Mouse (Mus musculus) midbrain, embryonic 14.5 days (tissue): ENCODE measurements around the gene Slc16a5. TPM values are rescaled to one million over a fixed set of nuclear protein-coding genes. Genes with fewer than 3 reads are reported as not detected.

Source experiments
- ATAC-seq: fragments of 200-750 bp; cut with Nextera tagmentation; 2 replicates; pipeline ENCODE4 v1.8.0; 2017; ENCODE audit warnings: moderate number of reproducible peaks, moderate library complexity; ENCODE audit not compliant: low FRiP score, low TSS enrichment
- DNase-seq: peaks from one replicate; pipeline ENCODE4 v3.0.0-alpha.2; 2015
- H3K27ac ChIP-seq: fragments of 300-500 bp; sonication (generic); replicated peaks from 2 replicates; pipeline ENCODE4 v1.5.1; 2014; ENCODE audit warnings: mild to moderate bottlenecking, low read depth, low read length, moderate library complexity
- H3K27me3 ChIP-seq: fragments of 300-500 bp; sonication (generic); 2 replicates; pipeline ENCODE4 v1.6.1; 2014; ENCODE audit warnings: low read length, control low read depth, mixed read lengths; ENCODE audit not compliant: control insufficient read depth, insufficient read depth
- H3K36me3 ChIP-seq: fragments of 300-500 bp; sonication (generic); 2 replicates; pipeline ENCODE4 v1.6.1; 2014; ENCODE audit warnings: low read length, control low read depth; ENCODE audit not compliant: control insufficient read depth, insufficient read depth
- H3K4me1 ChIP-seq: fragments of 300-500 bp; sonication (generic); 2 replicates; pipeline ENCODE4 v1.6.1; 2014; ENCODE audit warnings: mild to moderate bottlenecking, antibody characterized with exemption, low read length, control low read depth; ENCODE audit not compliant: control insufficient read depth, insufficient read depth
- H3K4me2 ChIP-seq: fragments of 300-500 bp; sonication (generic); 2 replicates; pipeline ENCODE4 v1.6.1; 2014; ENCODE audit warnings: mild to moderate bottlenecking, low read length, moderate library complexity
- H3K4me3 ChIP-seq: fragments of 300-500 bp; sonication (generic); replicated peaks from 2 replicates; pipeline ENCODE4 v1.5.1; 2014; ENCODE audit warnings: low read depth, low read length
- H3K9ac ChIP-seq: fragments of 300-500 bp; sonication (generic); replicated peaks from 2 replicates; pipeline ENCODE4 v1.6.1; 2014; ENCODE audit warnings: mild to moderate bottlenecking, low read length, moderate library complexity
- H3K9me3 ChIP-seq: fragments of 300-500 bp; sonication (generic); 2 replicates; pipeline ENCODE4 v1.6.1; 2016; ENCODE audit warnings: low read length, control low read depth, mixed read lengths; ENCODE audit not compliant: control insufficient read depth
- WGBS: fragments of 180-500 bp; shearing (Covaris S2); extraction: QIAGEN DNeasy Blood & Tissue Kit; methylation state at CpG from one replicate; pipeline ENCODE4 v1.1.7; 2014; 5-methylcytosine and 5-hydroxymethylcytosine counted together
- polyA plus RNA-seq: library from polyadenylated mRNA; unstranded; fragments of >200 nt; fragmentation: Nextera tagmentation; extraction: Ambion mirVana; gene quantifications from 2 replicates; pipeline ENCODE4 v1.2.1, GENCODE M21; 2014

Slc16a5 gene
- polyA plus RNA-seq, 1 experiment from 2014 or later = not detected

- WGBS = 6% methylated on average over 8 of the region's 8 CpGs
- peak; percentile 51 for DNase-seq
- no peaks in the 10 kb centered on the region for H3K9me3 ChIP-seq
- no peaks in the 10 kb centered on the region for H3K27me3 ChIP-seq
- no peak for ATAC-seq
- peak overlapping the region; percentile 93 for H3K9ac ChIP-seq
- H3K4me1 ChIP-seq = peaks cover 34% of the 10 kb centered on the region
- peak overlapping the region; percentile 79 for H3K4me2 ChIP-seq
- peak overlapping the region; percentile 72 for H3K4me3 ChIP-seq
- 0 out of 2 replicates have a peak, but pooled peaks cover 3% of the 10 kb centered on the region for H3K36me3 ChIP-seq
- H3K27ac ChIP-seq = peak overlapping the region; percentile 78
Measured at GRCm38 (mm10) chr11:115512407-115513183, 50.3 kb downstream of the Slc16a5 start.

GRCm38 (mm10) chr11:115513271-115514237, 51.3 kb downstream of the Slc16a5 start:
- Histone ChIP-seq H3K9me3 (no peaks in the 10 kb centered on the region), H3K4me3 (peak overlapping the region; percentile 72), H3K4me1 (peaks cover 25% of the 10 kb centered on the region), H3K27ac (peak overlapping the region; percentile 78), H3K36me3 (0 out of 2 replicates have a peak, but pooled peaks cover 3% of the 10 kb centered on the region), H3K4me2 (peak overlapping the region; percentile 79), H3K27me3 (no peaks in the 10 kb centered on the region), H3K9ac (peak overlapping the region; percentile 93)
- DNase-seq (peak; percentile 76), ATAC-seq (peak; percentile 68)
- under 1% methylated on average over 57 of the region's 57 CpGs for WGBS

- H3K9me3 ChIP-seq = no peaks in the 10 kb centered on the region
- peak within 1 kb of the TSS; percentile 72 for H3K4me3 ChIP-seq
- peak within 1 kb of the TSS; percentile 93 for H3K9ac ChIP-seq
- peaks cover 20% of the 10 kb centered on the region for H3K4me1 ChIP-seq
- ATAC-seq (peak; percentile 97), DNase-seq (peak; percentile 98)
- H3K4me2 ChIP-seq = peak within 1 kb of the TSS; percentile 79
- H3K27me3 ChIP-seq = no peaks in the 10 kb centered on the region
- no peaks in the 10 kb centered on the region for H3K36me3 ChIP-seq
- under 1% methylated on average over 24 of the region's 24 CpGs for WGBS
- H3K27ac ChIP-seq = peak within 1 kb of the TSS; percentile 78
Measured at GRCm38 (mm10) chr11:115514238-115514663, 52.0 kb downstream of the Slc16a5 start, which contains the start of gene Jpt1. Gene Jpt1 (minus strand): TSS chr11:115514387.

- DNase-seq (no peak), ATAC-seq (no peak)
- no peaks in the 10 kb centered on the region for H3K36me3 ChIP-seq
- H3K4me3 ChIP-seq = no peak overlapping the region
- H3K27me3 ChIP-seq = no peaks in the 10 kb centered on the region
- no peak overlapping the region for H3K9ac ChIP-seq
- no peak overlapping the region for H3K27ac ChIP-seq
- no peaks in the 10 kb centered on the region for H3K9me3 ChIP-seq
- WGBS = 71% methylated on average over 6 of the region's 6 CpGs
- no peak overlapping the region for H3K4me2 ChIP-seq
- H3K4me1 ChIP-seq = peaks cover 15% of the 10 kb centered on the region
Measured at GRCm38 (mm10) chr11:115515021-115515420, 52.7 kb downstream of the Slc16a5 start.

GRCm38 (mm10) chr11:115516942-115517341, 54.7 kb downstream of the Slc16a5 start:
- H3K4me1 ChIP-seq = no peaks in the 10 kb centered on the region
- H3K4me2 ChIP-seq = no peak overlapping the region
- no peak overlapping the region for H3K9ac ChIP-seq
- H3K4me3 ChIP-seq = no peak overlapping the region
- no peaks in the 10 kb centered on the region for H3K9me3 ChIP-seq
- no peak overlapping the region for H3K27ac ChIP-seq
- no peak for ATAC-seq
- no peak for DNase-seq
- peaks cover under 1% of the 10 kb centered on the region; the same call in 1 of the 2 replicates for H3K36me3 ChIP-seq
- 86% methylated on average over 5 of the region's 5 CpGs for WGBS
- no peaks in the 10 kb centered on the region for H3K27me3 ChIP-seq

GRCm38 (mm10) chr11:115518693-115519092, 56.4 kb downstream of the Slc16a5 start:
- H3K36me3 ChIP-seq = peaks cover 11% of the 10 kb centered on the region
- H3K9me3 ChIP-seq = no peaks in the 10 kb centered on the region
- no peak overlapping the region for H3K27ac ChIP-seq
- H3K27me3 ChIP-seq = no peaks in the 10 kb centered on the region
- no peak for DNase-seq
- WGBS = 81% methylated on average over 9 of the region's 9 CpGs
- no peak overlapping the region for H3K4me3 ChIP-seq
- ATAC-seq = no peak
- H3K4me2 ChIP-seq = no peak overlapping the region
- H3K4me1 ChIP-seq = no peaks in the 10 kb centered on the region
- no peak overlapping the region for H3K9ac ChIP-seq

GRCm38 (mm10) chr11:115519581-115519980, 57.3 kb downstream of the Slc16a5 start:
- DNase-seq = no peak
- ATAC-seq = no peak
- Histone ChIP-seq H3K4me3 (no peak overlapping the region), H3K36me3 (peaks cover 19% of the 10 kb centered on the region), H3K27ac (no peak overlapping the region), H3K9ac (no peak overlapping the region), H3K4me1 (no peaks in the 10 kb centered on the region), H3K9me3 (no peaks in the 10 kb centered on the region), H3K4me2 (no peak overlapping the region), H3K27me3 (no peaks in the 10 kb centered on the region)
- 92% methylated on average over 3 of the region's 3 CpGs for WGBS

GRCm38 (mm10) chr11:115520218-115520617, 57.9 kb downstream of the Slc16a5 start:
- Histone ChIP-seq H3K9me3 (no peaks in the 10 kb centered on the region), H3K27me3 (no peaks in the 10 kb centered on the region), H3K4me2 (no peak overlapping the region), H3K4me1 (no peaks in the 10 kb centered on the region), H3K4me3 (no peak overlapping the region), H3K9ac (no peak overlapping the region), H3K36me3 (peaks cover 25% of the 10 kb centered on the region), H3K27ac (no peak overlapping the region)
- ATAC-seq (no peak), DNase-seq (no peak)
- WGBS = 46% methylated on average over 2 of the region's 2 CpGs
